Mouse (Mus musculus) embryonic fibroblast, embryonic 13.5 days (primary cell): ENCODE data around the gene Clp1. TPM values are rescaled to one million over a fixed set of nuclear protein-coding genes. Genes with fewer than 3 reads are reported as not detected.

ENCODE experiments used
- H3K27ac ChIP-seq: 2 replicates; pipeline ENCODE4 v1.5.1; 2012; ENCODE audit warnings: low read length, control low read depth, inconsistent platforms; ENCODE audit not compliant: insufficient read depth
- H3K4me1 ChIP-seq: 2 replicates; pipeline ENCODE4 v1.6.1; 2011; ENCODE audit warnings: low read length; ENCODE audit not compliant: control insufficient read depth, insufficient read depth
- H3K4me3 ChIP-seq: 2 replicates; pipeline ENCODE4 v1.5.1; 2011; ENCODE audit warnings: mild to moderate bottlenecking, control low read depth, low read length; ENCODE audit not compliant: insufficient read depth
- CTCF ChIP-seq: IDR thresholded peaks from 2 replicates; pipeline ENCODE4 v1.5.1; 2011; ENCODE audit warnings: mild to moderate bottlenecking, control low read depth, low read length, moderate library complexity, borderline replicate concordance; ENCODE audit not compliant: insufficient read depth
- POLR2A ChIP-seq: IDR thresholded peaks from 2 replicates; pipeline ENCODE4 v1.6.1; 2011; ENCODE audit warnings: low read depth, mild to moderate bottlenecking, control low read depth, low read length, moderate library complexity
- polyA plus RNA-seq: library from polyadenylated mRNA; stranded (reverse); fragments of >200 nt; gene quantifications from 2 replicates; pipeline ENCODE4 v1.2.4, GENCODE M21; 2011; ENCODE audit warnings: low read depth; ENCODE audit not compliant: missing spikeins, insufficient read length

Clp1 gene
- 8.9 and 10.4 TPM in 2 replicates for polyA plus RNA-seq

- Histone ChIP-seq H3K27ac (peak within 1 kb of the TSS; percentile 85), H3K4me1 (peaks cover 4% of the 10 kb centered on the region; the same call in 1 of the 2 replicates), H3K4me3 (peak within 1 kb of the TSS; percentile 67)
- TF ChIP-seq POLR2A (peak; percentile 82), CTCF (no peak)
Measured at GRCm38 (mm10) chr2:84727172-84727858, at the start of gene Clp1. Clp1 (minus strand) TSS chr2:84727350.

- TF ChIP-seq POLR2A = no peak
- no peak for TF ChIP-seq CTCF
- H3K4me1 ChIP-seq = no peaks in the 10 kb centered on the region
- H3K27ac ChIP-seq = no peak overlapping the region
- no peak overlapping the region for H3K4me3 ChIP-seq
Measured at GRCm38 (mm10) chr2:84775665-84776064, 48.5 kb upstream of the Clp1 start.

GRCm38 (mm10) chr2:84775241-84775640 lies 48.1 kb upstream of the Clp1 start, which contains the start of gene Serping1:
Serping1 (minus strand) TSS chr2:84775444.
- Histone ChIP-seq H3K4me3 (no peak within 1 kb of the TSS), H3K27ac (no peak within 1 kb of the TSS), H3K4me1 (no peaks in the 10 kb centered on the region)
- TF ChIP-seq POLR2A = no peak
- TF ChIP-seq CTCF = no peak

- TF ChIP-seq CTCF = no peak
- peak; percentile 27 for TF ChIP-seq POLR2A
- no peak overlapping the region for H3K4me3 ChIP-seq
- no peaks in the 10 kb centered on the region for H3K4me1 ChIP-seq
- H3K27ac ChIP-seq = no peak overlapping the region
Measured at GRCm38 (mm10) chr2:84774751-84775150, 47.6 kb upstream of the Clp1 start.

- H3K27ac ChIP-seq = no peak overlapping the region
- H3K4me3 ChIP-seq = no peak overlapping the region
- H3K4me1 ChIP-seq = no peaks in the 10 kb centered on the region
- TF ChIP-seq POLR2A (no peak), CTCF (no peak)
Measured at GRCm38 (mm10) chr2:84773195-84773594, 46.0 kb upstream of the Clp1 start.

DNA sequence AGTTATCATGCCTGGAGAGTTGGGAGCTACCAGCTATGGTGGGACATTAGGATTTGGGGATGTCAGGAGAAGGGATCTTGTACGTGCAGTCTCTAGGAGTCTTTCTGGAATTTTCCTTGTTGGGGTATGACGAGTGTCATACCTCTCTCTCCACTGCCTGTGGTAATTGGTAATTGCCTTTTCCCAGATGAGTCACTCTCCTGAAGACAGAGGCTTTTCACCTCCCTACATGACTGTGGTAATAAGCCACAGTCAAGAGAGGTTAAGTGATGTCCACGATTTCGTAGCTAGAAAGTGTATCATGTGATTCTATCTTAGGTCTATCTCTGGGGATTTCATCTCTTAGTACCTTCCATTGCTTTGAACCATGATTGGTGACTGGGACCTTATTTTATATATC lies 45.3 kb upstream of the Clp1 start:
- no peaks in the 10 kb centered on the region for H3K4me1 ChIP-seq
- no peak for TF ChIP-seq CTCF
- no peak for TF ChIP-seq POLR2A
- no peak overlapping the region for H3K4me3 ChIP-seq
- no peak overlapping the region for H3K27ac ChIP-seq

GRCm38 (mm10) chr2:84770501-84770900 lies 43.4 kb upstream of the Clp1 start:
- Histone ChIP-seq H3K4me1 (no peaks in the 10 kb centered on the region), H3K27ac (no peak overlapping the region), H3K4me3 (no peak overlapping the region)
- TF ChIP-seq CTCF (no peak), POLR2A (no peak)

DNA sequence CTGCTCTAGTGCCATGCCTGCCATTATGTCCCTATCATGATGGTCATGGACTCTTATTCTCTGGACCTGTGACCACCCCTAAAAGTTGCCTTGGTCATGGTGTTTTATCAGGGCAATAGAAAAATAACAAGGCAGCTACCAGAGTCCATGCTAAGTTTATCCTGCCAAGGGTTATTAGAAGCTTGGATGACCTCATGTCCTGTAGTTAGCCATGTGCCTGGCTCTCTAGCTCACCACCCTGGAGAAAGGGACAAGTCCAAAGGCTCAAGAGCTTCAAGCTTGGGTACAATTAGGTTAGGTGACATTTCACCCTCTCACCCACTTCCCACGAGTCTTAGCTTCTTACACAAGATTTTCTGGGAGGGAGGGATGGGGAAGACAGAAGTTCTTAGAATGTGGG lies 35.7 kb upstream of the Clp1 start:
- H3K4me1 ChIP-seq = no peaks in the 10 kb centered on the region
- H3K4me3 ChIP-seq = no peak overlapping the region
- no peak overlapping the region for H3K27ac ChIP-seq
- TF ChIP-seq POLR2A = no peak
- TF ChIP-seq CTCF = no peak

DNA sequence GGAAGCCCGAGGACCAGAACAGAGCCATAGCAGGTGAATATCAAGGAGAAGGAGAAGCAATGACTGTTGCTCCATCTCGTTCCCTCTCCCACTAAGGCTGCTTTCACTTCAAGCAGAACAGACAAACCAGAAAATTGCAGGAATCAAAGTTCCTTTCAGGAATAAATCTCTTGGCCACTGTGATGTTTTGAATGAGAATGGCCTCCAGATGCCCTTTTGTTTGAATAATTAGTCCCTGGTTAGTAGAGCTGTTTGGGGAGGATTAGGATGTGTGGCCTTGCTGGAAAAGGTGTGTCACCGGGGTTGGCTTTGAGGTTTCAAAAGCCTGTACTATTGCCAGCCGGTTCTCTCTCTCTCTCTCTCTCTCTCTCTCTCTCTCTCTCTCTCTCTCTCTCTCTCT lies 35.1 kb upstream of the Clp1 start:
- H3K4me1 ChIP-seq = no peaks in the 10 kb centered on the region
- H3K27ac ChIP-seq = no peak overlapping the region
- no peak overlapping the region for H3K4me3 ChIP-seq
- TF ChIP-seq POLR2A (no peak), CTCF (no peak)

DNA sequence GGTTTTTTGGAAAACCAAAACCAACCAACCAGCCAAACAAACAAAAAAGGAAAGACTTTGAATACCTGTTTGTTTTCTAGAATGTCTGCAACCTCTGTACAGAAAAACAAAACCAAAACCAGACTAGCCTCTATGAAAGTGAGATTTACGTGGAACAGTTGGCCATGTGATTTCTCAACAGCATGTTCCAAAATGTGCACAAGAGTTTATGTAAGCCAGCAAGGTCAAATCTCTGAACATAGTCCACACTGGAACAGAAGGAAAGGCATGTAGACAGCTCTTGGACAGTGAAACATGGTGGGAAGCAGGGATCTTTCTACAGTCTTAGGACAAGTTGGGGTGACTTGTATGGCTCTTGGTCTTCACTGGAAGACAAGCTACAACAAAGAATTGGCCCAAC lies 34.7 kb upstream of the Clp1 start:
- H3K27ac ChIP-seq = no peak overlapping the region
- no peaks in the 10 kb centered on the region for H3K4me1 ChIP-seq
- no peak overlapping the region for H3K4me3 ChIP-seq
- no peak for TF ChIP-seq POLR2A
- no peak for TF ChIP-seq CTCF

DNA sequence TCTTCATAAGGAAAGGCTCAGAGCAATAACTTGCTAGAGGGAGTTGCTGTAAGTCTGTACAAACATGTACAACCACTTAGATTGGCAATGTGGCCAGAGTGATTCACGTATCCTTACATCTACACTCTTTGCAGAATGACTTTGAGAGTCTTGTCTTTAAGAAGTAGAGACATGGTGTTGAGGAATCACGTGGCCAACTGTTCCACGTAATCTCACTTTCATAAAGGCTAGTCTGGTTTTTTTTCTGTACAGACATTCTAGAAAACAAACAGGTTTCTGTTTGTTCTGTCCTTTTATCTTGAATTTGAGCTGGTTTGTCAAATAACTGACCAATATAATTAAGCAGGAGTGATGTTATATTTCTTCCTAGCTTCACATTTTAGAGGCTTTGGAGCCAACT lies 34.2 kb upstream of the Clp1 start:
- Histone ChIP-seq H3K4me1 (no peaks in the 10 kb centered on the region), H3K4me3 (no peak overlapping the region), H3K27ac (no peak overlapping the region)
- TF ChIP-seq POLR2A (no peak), CTCF (no peak)
